Mouse (Mus musculus) midbrain, embryonic 14.5 days (tissue): Measurements from ENCODE around the gene Rrp12. TPM values are rescaled to one million over a fixed set of nuclear protein-coding genes. Genes with fewer than 3 reads are reported as not detected.

Source experiments
- ATAC-seq: fragments of 200-750 bp; cut with Nextera tagmentation; 2 replicates; pipeline ENCODE4 v1.8.0; 2017; ENCODE audit warnings: moderate number of reproducible peaks, moderate library complexity; ENCODE audit not compliant: low FRiP score, low TSS enrichment
- DNase-seq: peaks from one replicate; pipeline ENCODE4 v3.0.0-alpha.2; 2015
- H3K27ac ChIP-seq: fragments of 300-500 bp; sonication (generic); replicated peaks from 2 replicates; pipeline ENCODE4 v1.5.1; 2014; ENCODE audit warnings: mild to moderate bottlenecking, low read depth, low read length, moderate library complexity
- H3K27me3 ChIP-seq: fragments of 300-500 bp; sonication (generic); 2 replicates; pipeline ENCODE4 v1.6.1; 2014; ENCODE audit warnings: low read length, control low read depth, mixed read lengths; ENCODE audit not compliant: control insufficient read depth, insufficient read depth
- H3K36me3 ChIP-seq: fragments of 300-500 bp; sonication (generic); 2 replicates; pipeline ENCODE4 v1.6.1; 2014; ENCODE audit warnings: low read length, control low read depth; ENCODE audit not compliant: control insufficient read depth, insufficient read depth
- H3K4me1 ChIP-seq: fragments of 300-500 bp; sonication (generic); 2 replicates; pipeline ENCODE4 v1.6.1; 2014; ENCODE audit warnings: mild to moderate bottlenecking, antibody characterized with exemption, low read length, control low read depth; ENCODE audit not compliant: control insufficient read depth, insufficient read depth
- H3K4me2 ChIP-seq: fragments of 300-500 bp; sonication (generic); 2 replicates; pipeline ENCODE4 v1.6.1; 2014; ENCODE audit warnings: mild to moderate bottlenecking, low read length, moderate library complexity
- H3K4me3 ChIP-seq: fragments of 300-500 bp; sonication (generic); replicated peaks from 2 replicates; pipeline ENCODE4 v1.5.1; 2014; ENCODE audit warnings: low read depth, low read length
- H3K9ac ChIP-seq: fragments of 300-500 bp; sonication (generic); replicated peaks from 2 replicates; pipeline ENCODE4 v1.6.1; 2014; ENCODE audit warnings: mild to moderate bottlenecking, low read length, moderate library complexity
- H3K9me3 ChIP-seq: fragments of 300-500 bp; sonication (generic); 2 replicates; pipeline ENCODE4 v1.6.1; 2016; ENCODE audit warnings: low read length, control low read depth, mixed read lengths; ENCODE audit not compliant: control insufficient read depth
- WGBS: fragments of 180-500 bp; shearing (Covaris S2); extraction: QIAGEN DNeasy Blood & Tissue Kit; methylation state at CpG from one replicate; pipeline ENCODE4 v1.1.7; 2014; 5-methylcytosine and 5-hydroxymethylcytosine counted together
- polyA plus RNA-seq: library from polyadenylated mRNA; unstranded; fragments of >200 nt; fragmentation: Nextera tagmentation; extraction: Ambion mirVana; gene quantifications from 2 replicates; pipeline ENCODE4 v1.2.1, GENCODE M21; 2014

Gene Rrp12
- polyA plus RNA-seq, 1 experiment from 2014 or later, result 12.5 TPM

DNA sequence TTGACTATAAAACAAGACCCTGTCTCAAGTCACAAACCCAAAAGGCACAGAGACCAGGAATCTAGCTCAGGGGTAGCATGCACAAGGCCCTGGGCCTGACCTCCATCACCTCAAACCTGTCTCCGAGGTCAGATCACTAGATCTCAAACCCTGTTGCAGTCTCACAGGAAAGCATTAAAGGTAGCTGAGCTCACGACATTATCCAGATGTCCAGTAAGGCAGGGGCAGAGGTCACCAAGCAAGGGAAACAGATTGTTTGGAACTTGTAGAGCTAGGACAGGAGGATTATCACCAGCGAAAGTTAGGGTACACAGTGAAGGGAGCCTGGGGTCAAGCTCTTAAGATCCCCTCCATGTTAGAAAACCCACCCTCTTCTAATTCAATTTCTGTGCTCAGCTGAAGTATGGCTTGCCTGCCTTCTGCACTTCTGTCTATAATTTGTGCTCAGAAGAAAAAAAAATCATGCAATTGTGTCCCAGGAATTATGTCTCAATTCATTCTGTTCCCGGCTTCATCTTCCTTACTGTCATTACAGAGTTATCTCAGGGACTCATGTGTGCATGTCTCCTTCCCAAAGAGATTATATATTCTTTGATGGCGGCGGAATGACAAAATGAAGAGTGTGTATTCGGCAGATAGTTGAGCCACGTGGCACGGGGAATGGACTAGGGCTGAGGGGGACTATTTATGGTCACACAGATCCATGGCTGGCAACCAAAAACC is 58.6 kb downstream of the Rrp12 start:
- WGBS, result 71% methylated on average over 9 of the region's 9 CpGs
- no peak overlapping the region for H3K27ac ChIP-seq
- DNase-seq (no peak), ATAC-seq (no peak)
- peaks cover 21% of the 10 kb centered on the region for H3K4me1 ChIP-seq
- H3K9me3 ChIP-seq, result no peaks in the 10 kb centered on the region
- no peak overlapping the region for H3K4me2 ChIP-seq
- H3K4me3 ChIP-seq, result no peak overlapping the region
- no peak overlapping the region for H3K9ac ChIP-seq
- H3K27me3 ChIP-seq, result no peaks in the 10 kb centered on the region
- H3K36me3 ChIP-seq, result no peaks in the 10 kb centered on the region

DNA sequence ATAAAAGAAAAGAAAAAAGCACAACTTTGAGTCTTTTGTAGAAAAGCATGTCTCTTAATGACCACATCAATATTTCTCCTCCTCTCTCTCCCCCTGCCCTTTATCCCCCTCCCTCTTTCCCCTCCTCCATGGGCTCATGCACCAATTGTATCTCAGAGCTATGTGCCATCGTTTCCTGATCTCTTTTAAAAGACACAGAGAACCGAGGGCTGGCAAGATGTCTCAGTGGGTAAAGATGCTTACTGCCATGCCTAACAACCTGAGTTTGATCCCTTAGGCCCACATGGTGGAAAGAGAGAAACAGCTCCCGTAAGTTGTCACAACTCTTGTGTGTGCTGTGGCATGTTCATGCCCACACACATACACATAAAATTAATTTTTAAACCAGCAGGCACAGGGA is 59.3 kb downstream of the Rrp12 start:
- Histone ChIP-seq H3K4me2 (no peak overlapping the region), H3K27ac (no peak overlapping the region), H3K36me3 (no peaks in the 10 kb centered on the region), H3K27me3 (no peaks in the 10 kb centered on the region), H3K4me3 (no peak overlapping the region), H3K9ac (no peak overlapping the region), H3K4me1 (peaks cover 28% of the 10 kb centered on the region), H3K9me3 (no peaks in the 10 kb centered on the region)
- no peak for DNase-seq
- no peak for ATAC-seq
- 53% methylated on average over 3 of the region's 3 CpGs for WGBS

DNA sequence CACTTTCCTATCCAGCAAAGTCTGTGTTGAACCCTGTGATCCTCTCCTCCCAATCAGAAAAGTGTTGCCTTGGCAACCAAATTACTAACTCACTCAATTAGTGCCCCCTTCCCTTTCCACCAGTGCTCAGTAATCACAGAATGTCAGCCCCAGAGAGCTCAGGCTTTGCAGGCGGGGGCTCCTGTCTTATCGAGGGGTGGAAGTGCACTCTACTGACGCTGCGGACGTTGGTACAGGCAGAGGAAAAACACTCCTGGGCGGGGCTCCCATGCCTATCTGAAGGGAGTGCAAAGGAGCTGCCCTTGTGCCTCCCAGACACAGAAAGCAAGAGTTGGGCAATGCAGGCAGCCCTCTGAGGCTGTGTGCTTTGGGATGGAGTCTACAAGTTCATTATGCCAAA is 60.2 kb downstream of the Rrp12 start:
- Histone ChIP-seq H3K27me3 (no peaks in the 10 kb centered on the region), H3K9ac (0 out of 2 replicates have a peak overlapping the region, but pooled peaks have one; percentile 24)

DNA sequence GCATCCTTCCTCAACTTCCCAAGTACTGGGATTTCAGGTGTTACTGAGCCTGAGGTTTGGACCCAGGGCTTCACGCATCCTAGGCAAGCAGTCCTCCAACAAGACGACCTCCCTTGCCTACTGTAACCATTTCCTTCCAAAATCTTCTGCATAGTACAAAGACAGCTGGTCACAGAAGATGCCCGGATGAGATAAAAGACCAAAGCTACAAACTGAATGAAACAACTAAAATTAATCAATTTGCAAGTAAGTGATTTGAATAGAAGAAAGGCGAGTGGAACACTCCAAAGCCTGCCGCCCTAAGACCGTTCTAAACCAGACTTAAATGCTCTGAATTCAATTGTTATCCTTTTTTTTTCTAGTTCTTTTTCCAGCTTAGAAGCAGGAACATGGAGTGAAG is 60.6 kb downstream of the Rrp12 start:
- Histone ChIP-seq H3K4me2 (peak overlapping the region; percentile 36; the same call in 1 of the 2 replicates), H3K9me3 (no peaks in the 10 kb centered on the region), H3K4me1 (peaks cover 33% of the 10 kb centered on the region), H3K27me3 (no peaks in the 10 kb centered on the region), H3K36me3 (no peaks in the 10 kb centered on the region), H3K9ac (no peak overlapping the region), H3K4me3 (no peak overlapping the region), H3K27ac (peak overlapping the region; percentile 33; the same call in 1 of the 2 replicates)
- ATAC-seq, result no peak
- 53% methylated on average over 6 of the region's 6 CpGs for WGBS
- no peak for DNase-seq

More for the DNA sequence above, 60.2 kb downstream of the Rrp12 start:
- peak; percentile 22; the same call in 1 of the 2 replicates for ATAC-seq
- peak; percentile 73 for DNase-seq
- peaks cover 33% of the 10 kb centered on the region for H3K4me1 ChIP-seq
- H3K27ac ChIP-seq, result peak overlapping the region; percentile 60
- H3K36me3 ChIP-seq, result no peaks in the 10 kb centered on the region
- H3K4me3 ChIP-seq, result no peak overlapping the region
- 2% methylated on average over 6 of the region's 6 CpGs for WGBS
- H3K9me3 ChIP-seq, result no peaks in the 10 kb centered on the region
- peak overlapping the region; percentile 36 for H3K4me2 ChIP-seq

DNA sequence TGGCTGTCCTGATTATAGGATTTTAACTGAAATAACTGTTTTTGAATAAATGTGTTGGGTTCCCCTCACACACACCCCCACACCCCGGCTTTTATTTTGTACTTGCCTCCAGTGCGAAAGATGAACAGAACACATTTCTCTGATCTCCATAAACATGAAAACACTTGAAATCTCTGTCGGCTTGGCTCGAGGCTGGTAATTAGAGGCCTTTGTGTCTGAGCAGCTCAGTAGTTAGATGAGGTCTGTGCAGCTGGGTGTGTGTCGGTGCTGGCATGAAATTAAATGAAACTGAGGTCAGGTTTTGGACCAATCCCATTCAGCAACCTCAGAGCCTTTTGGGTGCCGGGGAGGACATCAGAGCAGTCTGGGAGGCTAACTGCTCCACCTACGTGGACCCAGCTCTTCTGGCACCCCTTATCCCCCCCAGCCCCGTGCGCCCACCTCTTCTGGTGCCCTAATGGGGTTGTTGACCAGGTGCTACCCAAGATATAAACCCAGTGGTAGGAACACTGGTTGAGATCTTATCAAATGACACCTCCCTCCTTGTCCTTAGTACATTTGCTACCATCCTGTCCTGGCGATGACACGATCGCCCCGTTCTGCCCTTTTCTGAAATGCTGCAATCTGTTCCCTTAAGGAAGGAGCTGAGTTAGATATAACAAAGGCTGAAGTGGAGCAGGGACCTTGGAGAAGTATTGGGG is 63.3 kb downstream of the Rrp12 start:
- WGBS, result 66% methylated on average over 13 of the region's 13 CpGs
- no peak for DNase-seq
- H3K27ac ChIP-seq, result 0 out of 2 replicates have a peak overlapping the region, but pooled peaks have one; percentile 8

DNA sequence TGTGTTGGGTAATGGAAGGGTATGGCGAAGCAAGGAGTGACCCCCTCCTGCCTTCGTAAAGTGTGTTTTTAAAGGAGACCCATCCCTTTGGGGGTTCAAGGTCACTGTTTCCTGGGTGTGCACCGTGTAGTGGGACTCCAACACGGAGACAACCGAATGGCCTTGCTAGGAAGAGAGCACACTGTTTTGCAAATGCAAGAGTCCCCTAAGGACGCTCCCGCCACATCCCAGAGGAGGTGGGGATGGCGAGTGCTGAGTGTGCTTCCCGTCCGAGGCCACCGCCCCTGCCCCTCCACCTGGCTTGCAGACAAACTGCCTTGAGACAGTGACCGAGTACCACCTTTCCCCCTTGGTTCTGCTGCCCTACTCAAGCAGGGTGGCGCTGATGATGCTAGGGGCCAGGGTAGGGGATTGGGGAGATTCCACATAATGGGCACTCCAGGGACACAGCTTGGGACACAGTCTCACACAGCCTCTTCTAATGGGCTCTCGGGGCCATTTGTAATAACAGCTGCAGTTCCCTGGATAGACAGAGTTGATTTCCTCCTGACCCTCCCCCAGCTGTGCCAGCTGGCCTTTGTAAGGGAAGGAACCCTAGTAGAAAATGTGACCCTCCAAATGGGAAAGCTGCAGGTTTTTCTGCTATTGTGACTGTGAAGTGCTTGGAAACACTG is 64.1 kb downstream of the Rrp12 start:
- DNase-seq (peak; percentile 26), ATAC-seq (no peak)
- peak overlapping the region; percentile 78 for H3K9ac ChIP-seq
- 6% methylated on average over 14 of the region's 14 CpGs for WGBS
- H3K9me3 ChIP-seq, result no peaks in the 10 kb centered on the region
- H3K36me3 ChIP-seq, result no peaks in the 10 kb centered on the region
- H3K4me2 ChIP-seq, result peak overlapping the region; percentile 97
- H3K27me3 ChIP-seq, result no peaks in the 10 kb centered on the region
- peaks cover 33% of the 10 kb centered on the region for H3K4me1 ChIP-seq
- no peak overlapping the region for H3K27ac ChIP-seq
- H3K4me3 ChIP-seq, result peak overlapping the region; percentile 77

More for the DNA sequence above, 63.3 kb downstream of the Rrp12 start:
- Histone ChIP-seq H3K36me3 (no peaks in the 10 kb centered on the region), H3K4me3 (peak overlapping the region; percentile 77), H3K9me3 (no peaks in the 10 kb centered on the region), H3K27me3 (no peaks in the 10 kb centered on the region), H3K9ac (no peak overlapping the region; the same call in 1 of the 2 replicates), H3K4me2 (peak overlapping the region; percentile 97), H3K4me1 (peaks cover 33% of the 10 kb centered on the region)
- ATAC-seq, result no peak

DNA sequence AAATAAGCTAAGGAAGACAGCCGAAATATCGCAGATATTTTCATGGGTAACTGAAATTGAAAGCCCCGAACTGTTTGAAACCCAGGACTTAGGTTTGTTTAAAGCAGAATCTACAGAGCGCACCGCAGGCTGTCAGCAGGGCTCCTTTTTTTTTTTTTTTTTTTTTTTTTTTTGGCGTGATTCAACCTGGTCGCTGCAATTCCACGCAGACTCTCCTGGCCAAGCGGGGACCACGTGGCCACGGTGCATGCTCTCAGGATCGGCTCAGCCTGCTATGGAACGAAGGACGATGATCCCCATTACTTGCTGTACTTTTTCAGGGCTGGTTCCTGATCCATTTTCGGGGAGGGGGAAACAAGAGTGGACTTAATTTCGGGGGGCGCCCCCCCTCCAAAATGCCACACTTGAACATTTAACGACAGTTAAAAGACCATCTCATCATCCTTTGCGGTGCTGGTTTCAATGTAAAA is 64.8 kb downstream of the Rrp12 start:
- Histone ChIP-seq H3K9me3 (no peaks in the 10 kb centered on the region), H3K9ac (peak overlapping the region; percentile 78), H3K4me1 (peaks cover 33% of the 10 kb centered on the region), H3K4me3 (peak overlapping the region; percentile 77), H3K4me2 (peak overlapping the region; percentile 97), H3K27me3 (no peaks in the 10 kb centered on the region), H3K27ac (peak overlapping the region; percentile 95), H3K36me3 (no peaks in the 10 kb centered on the region)
- ATAC-seq, result no peak
- WGBS, result under 1% methylated on average over 19 of the region's 19 CpGs
- peak; percentile 75 for DNase-seq

DNA sequence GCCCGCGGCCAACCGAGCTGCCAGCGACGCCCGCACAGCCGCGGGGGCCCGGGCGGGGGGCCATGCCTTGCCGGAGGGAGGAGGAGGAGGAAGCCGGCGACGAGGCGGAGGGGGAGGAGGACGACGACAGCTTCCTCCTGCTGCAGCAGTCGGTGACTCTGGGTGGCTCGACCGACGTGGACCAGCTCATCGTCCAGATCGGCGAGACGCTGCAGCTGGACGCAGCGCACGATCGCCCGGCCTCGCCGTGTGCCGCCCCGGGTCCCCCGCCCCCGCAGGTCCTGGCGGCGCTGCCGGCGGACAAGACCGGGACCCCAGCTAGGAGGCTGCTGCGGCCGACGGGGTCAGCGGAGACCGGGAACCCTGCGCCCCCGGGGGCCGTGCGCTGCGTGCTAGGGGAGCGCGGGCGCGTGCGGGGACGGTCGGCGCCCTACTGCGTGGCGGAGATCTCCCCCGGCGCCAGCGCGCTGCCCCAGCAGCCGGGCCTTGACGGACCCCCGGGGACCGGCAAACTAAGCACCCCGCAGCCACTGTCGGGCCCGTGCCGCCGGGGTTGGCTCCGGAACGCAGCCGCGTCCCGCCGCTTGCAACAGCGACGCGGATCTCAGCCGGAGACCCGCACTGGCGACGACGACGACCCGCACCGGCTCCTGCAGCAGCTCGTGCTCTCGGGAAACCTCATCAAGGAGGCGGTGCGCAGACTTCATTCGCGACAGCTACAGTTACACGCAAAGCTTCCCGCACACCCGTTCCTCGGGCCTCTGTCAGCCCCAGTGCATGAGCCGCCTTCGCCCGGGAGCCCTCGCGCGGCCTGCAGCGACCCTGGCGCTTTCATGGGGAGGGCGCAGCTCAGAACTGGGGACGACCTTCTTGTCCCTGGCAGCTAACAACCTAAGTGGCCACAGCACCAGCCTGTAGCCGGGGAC is 65.6 kb downstream of the Rrp12 start:
- ATAC-seq (peak; percentile 69), DNase-seq (peak; percentile 73)
- Histone ChIP-seq H3K27ac (peak overlapping the region; percentile 95), H3K27me3 (no peaks in the 10 kb centered on the region), H3K36me3 (no peaks in the 10 kb centered on the region), H3K4me2 (peak overlapping the region; percentile 97), H3K4me3 (peak overlapping the region; percentile 77), H3K9ac (peak overlapping the region; percentile 78), H3K4me1 (peaks cover 26% of the 10 kb centered on the region), H3K9me3 (no peaks in the 10 kb centered on the region)
- under 1% methylated on average over 112 of the region's 112 CpGs for WGBS
